Mouse (Mus musculus) liver, embryonic 12.5 days (tissue): ENCODE data around the gene Desi1. TPM values are rescaled to one million over a fixed set of nuclear protein-coding genes. Genes with fewer than 3 reads are reported as not detected.

Experiments
- ATAC-seq: fragments of 200-750 bp; cut with Nextera tagmentation; 2 replicates; pipeline ENCODE4 v1.8.0; 2017; ENCODE audit warnings: moderate number of reproducible peaks, mild to moderate bottlenecking, moderate library complexity
- H3K27ac ChIP-seq: fragments of 300-500 bp; sonication (generic); 2 replicates; pipeline ENCODE4 v1.5.1; 2016; ENCODE audit warnings: mild to moderate bottlenecking
- H3K27me3 ChIP-seq: fragments of 300-500 bp; sonication (generic); replicated peaks from 2 replicates; pipeline ENCODE4 v1.6.1; 2016; ENCODE audit warnings: mild to moderate bottlenecking, moderate library complexity
- H3K36me3 ChIP-seq: fragments of 300-500 bp; sonication (generic); 2 replicates; pipeline ENCODE4 v1.6.1; 2016; ENCODE audit warnings: mild to moderate bottlenecking, moderate library complexity
- H3K4me1 ChIP-seq: fragments of 300-500 bp; sonication (generic); 2 replicates; pipeline ENCODE4 v1.6.1; 2016
- H3K4me2 ChIP-seq: fragments of 300-500 bp; sonication (generic); 2 replicates; pipeline ENCODE4 v1.6.1; 2016; ENCODE audit warnings: mild to moderate bottlenecking, moderate library complexity
- H3K4me3 ChIP-seq: fragments of 300-500 bp; sonication (generic); 2 replicates; pipeline ENCODE4 v1.5.1; 2016; ENCODE audit warnings: mild to moderate bottlenecking, moderate library complexity
- H3K9ac ChIP-seq: fragments of 300-500 bp; sonication (generic); 2 replicates; pipeline ENCODE4 v1.6.1; 2016; ENCODE audit warnings: mild to moderate bottlenecking, moderate library complexity
- H3K9me3 ChIP-seq: fragments of 300-500 bp; sonication (generic); replicated peaks from 2 replicates; pipeline ENCODE4 v1.6.1; 2016; ENCODE audit warnings: mild to moderate bottlenecking, moderate library complexity
- WGBS: fragments of 180-500 bp; shearing (Covaris S2); methylation state at CpG from one replicate; pipeline ENCODE4 v1.1.7; 2016; ENCODE audit not compliant: insufficient replicate concordance; 5-methylcytosine and 5-hydroxymethylcytosine counted together
- polyA plus RNA-seq: library from polyadenylated mRNA; unstranded; fragments of >200 nt; fragmentation: Nextera tagmentation; extraction: Ambion mirVana; gene quantifications from 2 replicates; pipeline ENCODE4 v1.2.1, GENCODE M21; 2016

The Desi1 gene
- polyA plus RNA-seq, 1 experiment from 2014 or later, result 21.8 TPM

GRCm38 (mm10) chr15:81964262-81964661, 69.4 kb downstream of the Desi1 start:
- Histone ChIP-seq H3K27me3 (peaks cover 15% of the 10 kb centered on the region), H3K9ac (no peak overlapping the region), H3K4me2 (no peak overlapping the region), H3K27ac (no peak overlapping the region), H3K4me1 (peaks cover 39% of the 10 kb centered on the region), H3K4me3 (no peak overlapping the region), H3K36me3 (no peaks in the 10 kb centered on the region), H3K9me3 (no peaks in the 10 kb centered on the region)
- WGBS, result 18% methylated on average over 1 of the region's 1 CpGs
- ATAC-seq, result no peak

- Histone ChIP-seq H3K27me3 (0 out of 2 replicates have a peak, but pooled peaks cover 3% of the 10 kb centered on the region), H3K9ac (peak overlapping the region; percentile 63), H3K9me3 (no peaks in the 10 kb centered on the region), H3K36me3 (peaks cover 11% of the 10 kb centered on the region; the same call in 1 of the 2 replicates), H3K4me3 (peak overlapping the region; percentile 82), H3K27ac (peak overlapping the region; percentile 91), H3K4me1 (peaks cover 34% of the 10 kb centered on the region), H3K4me2 (peak overlapping the region; percentile 100)
- peak; percentile 73 for ATAC-seq
- 0% methylated on average over 5 of the region's 8 CpGs for whole genome bisulfite sequencing
Observed at GRCm38 (mm10) chr15:81961078-81961451, 72.6 kb downstream of the Desi1 start.

GRCm38 (mm10) chr15:81960171-81961077, 73.2 kb downstream of the Desi1 start, which contains the start of gene Pmm1:
TSS of gene Pmm1 (minus strand) at chr15:81960930.
- Histone ChIP-seq H3K9me3 (no peaks in the 10 kb centered on the region), H3K4me2 (peak within 1 kb of the TSS; percentile 100), H3K9ac (peak within 1 kb of the TSS; percentile 87), H3K4me1 (peaks cover 34% of the 10 kb centered on the region), H3K27ac (peak within 1 kb of the TSS; percentile 91), H3K36me3 (peaks cover 15% of the 10 kb centered on the region), H3K27me3 (no peaks in the 10 kb centered on the region), H3K4me3 (peak within 1 kb of the TSS; percentile 82)
- WGBS, result under 1% methylated on average over 77 of the region's 77 CpGs
- ATAC-seq, result peak; percentile 95

- 55% methylated on average over 3 of the region's 3 CpGs for WGBS
- peak overlapping the region; percentile 66; the same call in 1 of the 2 replicates for H3K27ac ChIP-seq
Observed at GRCm38 (mm10) chr15:81958906-81959305, 74.8 kb downstream of the Desi1 start.

DNA sequence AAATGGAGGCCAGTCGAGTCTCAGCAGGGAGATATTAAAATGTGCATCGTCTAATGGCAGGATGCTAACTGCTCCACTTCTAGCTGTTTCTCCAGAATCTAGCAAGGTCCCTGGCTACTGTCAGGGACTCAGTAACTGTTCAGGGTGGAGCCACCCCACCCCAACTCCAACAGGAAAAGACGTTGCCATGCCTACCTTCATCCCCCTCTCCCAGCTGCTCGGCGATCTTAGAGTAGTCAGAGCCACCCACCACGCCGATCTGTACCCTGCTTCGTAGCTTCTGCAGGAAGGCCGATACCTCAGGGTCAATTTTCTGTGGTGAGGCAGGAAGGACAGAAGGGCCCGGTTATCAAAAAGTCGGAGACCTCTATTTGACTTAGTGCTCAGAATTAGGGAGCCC, 76.1 kb downstream of the Desi1 start:
- Histone ChIP-seq H3K36me3 (peaks cover 40% of the 10 kb centered on the region), H3K4me3 (no peak overlapping the region), H3K4me1 (peaks cover 26% of the 10 kb centered on the region), H3K9me3 (no peaks in the 10 kb centered on the region), H3K27me3 (no peaks in the 10 kb centered on the region), H3K4me2 (no peak overlapping the region), H3K9ac (no peak overlapping the region), H3K27ac (no peak overlapping the region)
- WGBS, result 81% methylated on average over 11 of the region's 11 CpGs
- no peak for ATAC-seq

More at GRCm38 (mm10) chr15:81958906-81959305, 74.8 kb downstream of the Desi1 start:
- H3K4me3 ChIP-seq, result no peak overlapping the region
- no peaks in the 10 kb centered on the region for H3K9me3 ChIP-seq
- peak overlapping the region; percentile 42 for H3K9ac ChIP-seq
- ATAC-seq, result no peak
- H3K27me3 ChIP-seq, result no peaks in the 10 kb centered on the region
- peaks cover 26% of the 10 kb centered on the region for H3K4me1 ChIP-seq
- H3K36me3 ChIP-seq, result peaks cover 30% of the 10 kb centered on the region
- peak overlapping the region; percentile 100 for H3K4me2 ChIP-seq

DNA sequence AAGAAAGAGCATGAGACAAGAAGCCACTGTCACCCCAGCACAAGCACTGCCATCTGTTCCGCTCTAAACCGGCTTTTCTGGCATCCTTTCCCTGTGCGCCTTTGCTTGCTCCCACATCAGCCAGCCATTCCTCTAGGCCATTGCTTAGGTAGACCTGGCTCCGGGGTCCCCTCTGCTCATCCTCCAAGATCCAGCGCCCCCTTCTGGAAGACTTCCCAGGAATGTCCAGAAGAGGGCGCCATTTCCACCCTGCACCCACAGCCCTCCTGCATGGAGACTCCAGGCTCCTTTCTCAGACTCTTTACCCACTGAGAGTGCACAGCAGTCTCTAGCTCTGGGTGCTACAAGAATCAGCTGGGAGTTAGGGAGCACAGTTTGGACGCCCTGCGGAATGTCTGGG, 77.2 kb downstream of the Desi1 start:
- Histone ChIP-seq H3K9me3 (no peaks in the 10 kb centered on the region), H3K27ac (no peak overlapping the region), H3K27me3 (no peaks in the 10 kb centered on the region), H3K4me2 (no peak overlapping the region), H3K9ac (no peak overlapping the region), H3K4me3 (no peak overlapping the region), H3K4me1 (peaks cover 24% of the 10 kb centered on the region), H3K36me3 (peaks cover 52% of the 10 kb centered on the region)
- no peak for ATAC-seq
- WGBS, result 57% methylated on average over 8 of the region's 8 CpGs

DNA sequence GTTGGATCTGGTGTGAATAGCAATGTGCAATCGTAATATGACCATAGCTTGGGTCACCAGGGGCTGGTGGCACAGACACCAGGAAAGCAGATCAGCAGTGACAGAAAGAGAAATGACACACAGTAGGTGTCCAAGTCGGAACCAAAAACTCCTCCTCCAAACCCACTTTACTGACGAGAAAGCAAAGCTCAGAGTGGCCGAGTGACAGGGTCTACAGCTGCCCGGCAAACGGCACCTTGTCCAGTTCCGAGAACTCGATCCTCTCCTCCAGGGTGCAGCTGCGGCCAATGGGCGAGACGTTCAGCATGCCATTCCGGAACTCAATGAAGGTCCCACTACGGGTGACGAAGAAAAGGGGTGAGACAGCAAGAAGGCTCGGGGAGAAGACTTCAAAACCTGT, 78.2 kb downstream of the Desi1 start:
- WGBS, result 87% methylated on average over 15 of the region's 15 CpGs
- H3K36me3 ChIP-seq, result peaks cover 57% of the 10 kb centered on the region

DNA sequence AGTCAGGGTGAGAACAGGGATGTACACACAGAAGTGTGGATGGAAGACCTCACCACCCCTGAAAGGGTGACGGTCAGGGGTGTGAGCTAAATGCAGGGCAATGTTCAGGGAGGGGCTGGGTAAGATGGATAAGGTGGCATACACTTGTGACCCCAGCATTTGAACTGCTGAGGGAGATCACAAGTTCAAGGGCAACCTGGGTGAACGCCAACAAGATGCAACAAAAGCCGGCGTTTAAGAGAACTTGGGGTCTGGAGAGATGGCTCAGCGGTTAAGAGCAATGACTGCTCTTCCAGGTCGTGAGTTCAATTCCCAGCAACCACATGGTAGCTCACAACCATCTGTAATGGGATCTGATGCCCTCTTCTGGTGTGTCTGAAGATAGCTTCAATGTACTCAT, 78.9 kb downstream of the Desi1 start:
- H3K27ac ChIP-seq, result no peak overlapping the region
- H3K9me3 ChIP-seq, result no peaks in the 10 kb centered on the region
- H3K4me1 ChIP-seq, result peaks cover 14% of the 10 kb centered on the region
- 93% methylated on average over 6 of the region's 6 CpGs for WGBS
- no peaks in the 10 kb centered on the region for H3K27me3 ChIP-seq
- H3K36me3 ChIP-seq, result peaks cover 57% of the 10 kb centered on the region
- no peak overlapping the region for H3K4me3 ChIP-seq
- H3K4me2 ChIP-seq, result no peak overlapping the region
- H3K9ac ChIP-seq, result no peak overlapping the region
- ATAC-seq, result no peak

More for the DNA sequence above, 78.2 kb downstream of the Desi1 start:
- Histone ChIP-seq H3K9me3 (no peaks in the 10 kb centered on the region), H3K4me1 (peaks cover 19% of the 10 kb centered on the region), H3K27me3 (no peaks in the 10 kb centered on the region), H3K4me3 (no peak overlapping the region), H3K4me2 (no peak overlapping the region), H3K27ac (no peak overlapping the region), H3K9ac (no peak overlapping the region)
- ATAC-seq, result no peak

DNA sequence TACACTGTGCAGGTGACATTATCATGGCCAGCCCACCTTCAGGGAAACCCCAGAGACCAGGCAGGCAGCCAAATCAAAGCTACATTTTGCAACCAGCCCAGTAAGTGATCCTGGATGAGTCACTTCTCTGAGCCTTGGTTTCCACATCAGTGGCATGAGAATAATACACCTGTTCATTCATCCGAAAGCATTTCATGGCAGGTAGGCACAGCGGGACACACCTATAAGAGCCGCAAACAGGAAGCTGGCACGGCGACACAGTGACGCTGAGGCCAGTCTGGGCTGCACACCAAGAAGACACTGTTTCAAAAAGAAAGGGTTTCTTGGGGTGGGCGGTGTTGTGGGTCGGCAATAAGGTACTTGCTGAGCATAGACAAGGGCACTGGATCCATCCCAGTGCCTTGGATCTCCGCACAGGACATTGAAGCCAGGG, 79.5 kb downstream of the Desi1 start:
- Histone ChIP-seq H3K4me2 (no peak overlapping the region), H3K36me3 (peaks cover 57% of the 10 kb centered on the region), H3K4me1 (peaks cover 13% of the 10 kb centered on the region), H3K27ac (no peak overlapping the region), H3K9me3 (no peaks in the 10 kb centered on the region), H3K4me3 (no peak overlapping the region), H3K9ac (no peak overlapping the region), H3K27me3 (no peaks in the 10 kb centered on the region)
- WGBS, result 84% methylated on average over 9 of the region's 9 CpGs
- no peak for ATAC-seq

DNA sequence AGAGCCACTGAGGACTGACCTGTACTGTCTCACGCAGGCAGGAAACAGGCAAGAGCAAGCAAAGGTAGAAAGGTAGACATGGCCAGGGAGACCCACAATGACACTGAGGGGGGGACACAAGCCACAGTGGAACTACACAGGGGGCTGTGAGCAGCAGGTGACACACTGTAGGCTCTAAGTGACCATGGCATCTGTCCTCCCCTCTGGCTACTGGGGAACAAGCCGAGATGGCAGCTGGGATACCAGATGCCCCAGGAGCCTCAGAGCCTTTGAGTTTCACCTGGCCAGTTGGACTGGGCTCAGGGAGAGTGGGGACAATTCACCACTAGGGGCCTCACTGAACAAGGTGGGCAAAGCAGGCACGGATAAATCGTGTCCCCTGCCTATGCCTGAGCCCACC, 81.4 kb downstream of the Desi1 start:
- Histone ChIP-seq H3K9ac (no peak overlapping the region), H3K9me3 (no peaks in the 10 kb centered on the region), H3K36me3 (peaks cover 56% of the 10 kb centered on the region), H3K27me3 (no peaks in the 10 kb centered on the region), H3K27ac (no peak overlapping the region), H3K4me1 (peaks cover 14% of the 10 kb centered on the region), H3K4me2 (no peak overlapping the region), H3K4me3 (no peak overlapping the region)
- 83% methylated on average over 4 of the region's 4 CpGs for WGBS
- no peak for ATAC-seq

DNA sequence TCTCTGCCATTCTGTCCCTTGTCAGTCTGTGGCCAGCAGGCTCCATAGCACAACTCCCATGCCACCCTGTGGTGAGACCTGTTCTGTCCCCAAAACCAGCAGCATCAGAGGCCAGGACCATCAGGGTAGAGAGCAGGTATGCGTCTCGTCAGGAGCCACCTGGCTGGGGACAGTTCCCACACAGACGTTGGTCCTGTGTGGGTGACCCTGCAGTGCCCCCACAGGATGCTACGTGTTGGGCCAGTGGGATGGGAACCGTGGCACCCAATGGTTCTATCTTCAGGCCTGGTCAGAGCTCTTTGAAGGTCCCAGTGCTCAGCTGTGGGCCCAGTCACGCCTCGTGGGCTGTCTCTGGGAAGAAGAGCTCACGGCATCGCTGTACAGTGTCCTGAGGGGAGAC, 82.5 kb downstream of the Desi1 start:
- no peak overlapping the region for H3K27ac ChIP-seq
- H3K4me1 ChIP-seq, result peaks cover 14% of the 10 kb centered on the region
- no peaks in the 10 kb centered on the region for H3K9me3 ChIP-seq
- no peak overlapping the region for H3K4me3 ChIP-seq
- 88% methylated on average over 9 of the region's 9 CpGs for WGBS
- ATAC-seq, result no peak
- H3K27me3 ChIP-seq, result no peaks in the 10 kb centered on the region
- H3K36me3 ChIP-seq, result peaks cover 46% of the 10 kb centered on the region
- no peak overlapping the region for H3K9ac ChIP-seq
- H3K4me2 ChIP-seq, result no peak overlapping the region

- no peak overlapping the region for H3K27ac ChIP-seq
- no peak for ATAC-seq
- H3K9ac ChIP-seq, result no peak overlapping the region
- no peak overlapping the region for H3K4me3 ChIP-seq
- peaks cover 14% of the 10 kb centered on the region for H3K4me1 ChIP-seq
- no peak overlapping the region for H3K4me2 ChIP-seq
- no peaks in the 10 kb centered on the region for H3K9me3 ChIP-seq
- H3K27me3 ChIP-seq, result no peaks in the 10 kb centered on the region
- 81% methylated on average over 5 of the region's 5 CpGs for WGBS
- H3K36me3 ChIP-seq, result peaks cover 43% of the 10 kb centered on the region
Observed at GRCm38 (mm10) chr15:81950716-81951115, 82.9 kb downstream of the Desi1 start.
